10 mouse cellular contexts compared by ENCODE assay signal in genomic region chr16:90885781-90886565, GRCm38 (mm10). TPM values are rescaled to one million over a fixed set of nuclear protein-coding genes. Genes with fewer than 3 reads are reported as not detected.
A peak's percentile ranks its signal among the peaks of the same experiment; 100 is the strongest.
DNase-seq lines count a peak whose midpoint lies in the region; ATAC-seq lines count a peak whose summit lies in the region.
"Had no signal": no experiment of that assay in that cellular context is flagged by ENCODE, and none has a peak within 500 bp of the region (broad histone marks: within the 10 kb centered on the region; RNA-seq: fewer than 3 reads in every experiment).

No protein-coding gene starts in this region.

- intact Hi-C loops in left cerebral cortex, postnatal 36 days (cut with DNase I): no loop called here

- peaks cover 3% of the 10 kb centered on the region; the same call in 1 of the 2 replicates for H3K27me3 ChIP-seq in kidney, embryonic 15.5 days
- H3K27me3 ChIP-seq in heart, embryonic 16.5 days (ENCODE audit: control insufficient read depth, insufficient read depth, low read length): no peaks in the 10 kb centered on the region
- H3K27me3 ChIP-seq: hindbrain, embryonic 15.5 days had no signal

- H3K4me1 ChIP-seq in kidney, embryonic 15.5 days: peaks cover 22% of the 10 kb centered on the region
- H3K4me1 ChIP-seq in heart, embryonic 16.5 days (ENCODE audit: control insufficient read depth, insufficient read depth, low read length): peaks cover 15% of the 10 kb centered on the region
- H3K4me1 ChIP-seq: hindbrain, embryonic 15.5 days; liver, embryonic 15.5 days had no signal

- no peak overlapping the region for H3K27ac ChIP-seq in kidney, embryonic 15.5 days
- H3K27ac ChIP-seq in heart, embryonic 16.5 days (ENCODE audit: low read length): peak overlapping the region; percentile 51
- H3K27ac ChIP-seq: hindbrain, embryonic 15.5 days; liver, embryonic 15.5 days had no signal

- no peak overlapping the region for H3K4me2 ChIP-seq in kidney, embryonic 15.5 days
- no peak overlapping the region for H3K4me2 ChIP-seq in heart, embryonic 16.5 days (ENCODE audit: low read depth, low read length)
- H3K4me2 ChIP-seq: hindbrain, embryonic 15.5 days; liver, embryonic 15.5 days had no signal

- no peak overlapping the region for H3K9ac ChIP-seq in kidney, embryonic 15.5 days
- H3K9ac ChIP-seq in heart, embryonic 16.5 days (ENCODE audit: low read length): no peak overlapping the region
- H3K9ac ChIP-seq: hindbrain, embryonic 15.5 days; liver, embryonic 15.5 days had no signal

- H3K36me3 ChIP-seq in kidney, embryonic 15.5 days: no peaks in the 10 kb centered on the region
- no peaks in the 10 kb centered on the region for H3K36me3 ChIP-seq in heart, embryonic 16.5 days (ENCODE audit: control insufficient read depth, insufficient read depth)
- H3K36me3 ChIP-seq: hindbrain, embryonic 15.5 days; liver, embryonic 15.5 days had no signal

- DNase-seq in kidney, postnatal 14 days: peak; percentile 55
- no peak for DNase-seq in thymus, adult 18-20 months
- DNase-seq in left cerebral cortex, postnatal 36 days (ENCODE audit: low spot score in 2 of 2): no peak

- ATAC-seq in kidney, embryonic 15.5 days (replicated peaks; ENCODE audit: low FRiP score): no peak
- ATAC-seq in common myeloid progenitor, adult 5-6 weeks (replicated peaks; ENCODE audit: low read depth, poor library complexity, severe bottlenecking): peak; percentile 77
- no peak for ATAC-seq in heart, embryonic 16.5 days (replicated peaks; ENCODE audit: extremely low read depth, insufficient read depth, low FRiP score)
- peak; percentile 34 for ATAC-seq in megakaryocyte-erythroid progenitor cell, adult 5-6 weeks (replicated peaks; ENCODE audit: low FRiP score, low TSS enrichment, poor library complexity, severe bottlenecking)
- no peak for ATAC-seq in erythroblast, adult 5-6 weeks (replicated peaks; ENCODE audit: low FRiP score, poor library complexity, severe bottlenecking)

- no peaks in the 10 kb centered on the region; the same call in 1 of the 2 replicates for H3K9me3 ChIP-seq in kidney, embryonic 15.5 days (replicated peaks)
- 0 out of 2 replicates have a peak, but pooled peaks cover 2% of the 10 kb centered on the region for H3K9me3 ChIP-seq in heart, embryonic 16.5 days (replicated peaks; ENCODE audit: control insufficient read depth, low read length)
- H3K9me3 ChIP-seq: hindbrain, embryonic 15.5 days; liver, embryonic 15.5 days had no signal

- H3K4me3 ChIP-seq in kidney, embryonic 15.5 days (replicated peaks): no peak overlapping the region
- H3K4me3 ChIP-seq in heart, embryonic 16.5 days (ENCODE audit: low read length): no peak overlapping the region
- H3K4me3 ChIP-seq: hindbrain, embryonic 15.5 days; liver, embryonic 15.5 days had no signal

- WGBS in kidney, embryonic 15.5 days: 67% methylated on average over 9 of the region's 9 CpGs
- WGBS in heart, embryonic 16.5 days: 46% methylated on average over 9 of the region's 9 CpGs

RNA-seq across cellular contexts. Expression of gene Cfap298, which starts 48.9 kb away (rescaled TPM):
- polyA plus RNA-seq in kidney, embryonic 15.5 days (2015; fragmentation: Nextera tagmentation; extraction: Ambion mirVana): 37.0 and 42.5 TPM in 2 replicates
- total RNA-seq in common myeloid progenitor, adult 5-6 weeks (2017): 72.0 and 100.0 TPM in 2 replicates
- 48.2 and 54.4 TPM in 2 replicates for polyA plus RNA-seq in heart, embryonic 16.5 days (2015; fragmentation: Nextera tagmentation; extraction: Ambion mirVana)
- 40.6 and 61.6 TPM in 2 replicates for total RNA-seq in megakaryocyte-erythroid progenitor cell, adult 5-6 weeks (2014; fragmentation: Nextera tagmentation)
- total RNA-seq in megakaryocyte-erythroid progenitor cell, adult 5-6 weeks (2017): 104 and 136 TPM in 2 replicates
- total RNA-seq in erythroblast, adult 5-6 weeks (2015; ENCODE audit: low replicate concordance): 1.2 and 18.8 TPM in 2 replicates
- total RNA-seq in erythroblast, adult 5-6 weeks (2017; ENCODE audit: low replicate concordance): 7.0 and 20.1 TPM in 2 replicates
- total RNA-seq in left cerebral cortex, postnatal 36 days (2021): 10 to 100 TPM; 41.5 to 44.8 TPM

RNA-seq across cellular contexts. Expression of gene Eva1c, which starts 59.5 kb away (rescaled TPM):
- 0.64 and 0.91 TPM in 2 replicates for polyA plus RNA-seq in kidney, embryonic 15.5 days (2015; fragmentation: Nextera tagmentation; extraction: Ambion mirVana)
- not detected in 2 replicates for total RNA-seq in common myeloid progenitor, adult 5-6 weeks (2017)
- polyA plus RNA-seq in heart, embryonic 16.5 days (2015; fragmentation: Nextera tagmentation; extraction: Ambion mirVana): 3.3 TPM in 2 replicates
- total RNA-seq in megakaryocyte-erythroid progenitor cell, adult 5-6 weeks (2014; fragmentation: Nextera tagmentation): not detected in 2 replicates
- not detected in 2 replicates for total RNA-seq in megakaryocyte-erythroid progenitor cell, adult 5-6 weeks (2017)
- not detected in 2 replicates for total RNA-seq in erythroblast, adult 5-6 weeks (2015; ENCODE audit: low replicate concordance)
- total RNA-seq in erythroblast, adult 5-6 weeks (2017; ENCODE audit: low replicate concordance): 0.60 TPM in 1 of 2 replicates, not detected in the other
- total RNA-seq in left cerebral cortex, postnatal 36 days (2021): 1 to 10 TPM; 1.6 to 2.0 TPM

Comparison
In these comparisons a context has a peak if more than half of its experiments do, and no peak if none do; other contexts are left out.
1. ATAC-seq: peak in common myeloid progenitor, adult 5-6 weeks (single experiment) and megakaryocyte-erythroid progenitor cell, adult 5-6 weeks (single experiment); none in kidney, embryonic 15.5 days (single experiment), heart, embryonic 16.5 days (single experiment) and erythroblast, adult 5-6 weeks (single experiment).